Mouse (Mus musculus): ENCODE results near the gene Ikbip.

Gene Ikbip

DNA sequence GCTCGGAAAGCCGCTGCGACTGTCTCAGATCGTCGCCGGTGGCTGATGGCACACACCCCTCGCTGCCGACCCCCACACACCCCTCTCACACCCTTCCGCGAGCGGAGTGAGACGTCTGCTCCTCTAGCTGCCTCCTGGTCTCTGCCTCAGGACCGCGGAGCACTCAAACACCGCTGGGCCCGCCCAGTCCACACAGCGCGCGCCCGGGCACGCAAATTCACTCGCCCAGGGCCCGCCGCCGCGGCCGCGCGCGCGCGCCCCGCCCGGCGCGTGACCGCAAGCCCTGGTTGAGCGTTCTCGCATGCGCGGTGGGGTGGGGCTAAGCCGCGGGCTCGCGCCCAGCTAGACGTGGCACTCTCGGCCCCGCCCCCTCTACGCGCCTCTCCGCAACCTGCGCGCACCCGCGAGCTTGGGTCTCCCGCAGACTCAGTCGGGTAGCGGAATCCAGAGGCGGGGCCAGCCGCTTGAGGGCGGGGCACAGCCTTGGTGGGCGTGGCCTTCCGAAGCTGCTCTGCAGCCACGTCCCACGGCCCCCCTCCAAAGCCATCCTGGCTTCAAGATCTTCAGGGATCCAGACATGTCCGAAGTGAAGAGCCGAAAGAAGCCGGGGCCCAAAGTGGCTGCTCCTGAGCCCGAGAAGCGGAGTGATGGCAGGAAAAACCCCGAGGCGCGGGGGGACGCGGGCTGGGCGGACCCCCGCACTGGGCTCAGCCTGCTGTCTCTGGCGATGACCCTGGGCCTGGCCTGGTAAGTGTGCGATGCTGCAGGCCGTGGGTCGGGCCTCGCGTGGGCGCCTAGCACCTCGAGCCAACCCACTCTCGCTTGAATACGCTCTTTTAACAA, at the start of gene Ikbip, which contains the start of gene Apaf1:
TSS of gene Ikbip (plus strand) at position 391 of the 843 bp plus-strand sequence.
TSS of gene Apaf1 (minus strand) at position 221 of the 843 bp plus-strand sequence.
- DNase-seq (ENCODE audit: low spot score in 2 of 2) = peak; percentile 98 to 100

DNA sequence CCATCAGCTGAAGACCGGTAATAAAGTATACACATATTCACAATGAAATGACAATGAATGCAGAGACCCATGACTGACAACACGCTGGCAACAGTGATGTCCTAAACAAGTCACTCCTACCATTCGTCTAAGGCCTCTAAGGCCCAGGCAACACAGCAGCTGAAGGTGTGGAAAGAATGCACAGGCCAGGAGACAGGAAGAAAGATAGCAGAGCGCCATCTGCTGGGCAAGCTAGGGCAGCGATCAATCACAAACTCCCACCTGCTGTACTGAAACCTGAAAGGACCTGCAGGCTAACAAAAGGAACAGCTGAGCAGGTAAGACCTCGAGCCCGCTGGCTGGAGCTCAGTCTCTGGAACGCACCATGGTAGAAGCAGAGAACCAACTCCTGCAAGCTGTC, 48.8 kb upstream of the Ikbip start:
- DNase-seq (ENCODE audit: low spot score in 2 of 2) = peak; percentile 43 to 52

- DNase-seq (ENCODE audit: low spot score in 2 of 2) = no peak
Measured at GRCm38 (mm10) chr10:91049696-91050095, 33.0 kb upstream of the Ikbip start.

- DNase-seq (ENCODE audit: low spot score in 2 of 2) = no peak
Measured at GRCm38 (mm10) chr10:91051156-91051555, 31.6 kb upstream of the Ikbip start.

- no peak for DNase-seq (ENCODE audit: low spot score in 2 of 2)
Measured at GRCm38 (mm10) chr10:91052734-91053133, 30.0 kb upstream of the Ikbip start.

DNA sequence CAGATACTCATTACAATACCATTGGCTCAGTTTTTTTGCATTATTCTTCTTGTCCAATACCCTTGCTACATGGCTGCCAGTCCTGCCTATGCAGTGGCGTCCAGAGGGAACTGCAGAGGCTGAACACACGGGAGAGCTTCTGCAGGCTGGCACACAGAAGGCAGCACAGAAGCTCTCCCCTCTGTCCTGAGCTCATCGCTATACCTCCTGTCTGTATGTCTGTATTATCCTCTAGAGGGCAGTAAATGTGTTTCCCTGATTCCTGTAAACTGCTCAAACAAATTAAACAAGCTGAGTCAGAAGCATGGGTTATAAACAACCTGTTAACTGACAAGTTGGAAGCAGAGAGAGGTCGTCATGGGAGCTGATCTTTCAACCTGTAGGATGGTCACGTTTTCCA, 22.0 kb upstream of the Ikbip start:
- no peak for DNase-seq (ENCODE audit: low spot score in 2 of 2)

DNA sequence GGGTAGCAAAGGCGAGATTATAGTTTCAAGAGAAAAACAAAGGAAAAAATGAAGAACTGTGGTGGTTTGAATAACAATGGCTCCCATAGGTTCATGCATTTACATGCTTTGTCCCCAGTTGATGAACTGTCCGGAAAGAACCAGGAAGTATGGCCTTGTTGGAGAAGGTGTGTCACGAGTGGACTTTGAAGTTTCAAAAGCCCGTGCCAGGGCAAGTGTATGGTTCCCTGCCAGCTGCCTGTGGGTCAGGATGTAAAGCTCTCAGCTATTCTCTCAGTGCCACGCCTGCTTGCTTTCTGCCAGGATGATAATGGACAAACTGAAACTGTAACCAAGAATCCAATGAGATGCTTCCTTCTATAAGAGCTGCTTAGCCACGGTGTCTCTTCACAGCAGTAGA, 20.4 kb upstream of the Ikbip start:
- DNase-seq (ENCODE audit: low spot score in 2 of 2) = no peak

- DNase-seq (ENCODE audit: low spot score in 2 of 2) = no peak
Measured at GRCm38 (mm10) chr10:91071768-91072167, 11.0 kb upstream of the Ikbip start.

DNA sequence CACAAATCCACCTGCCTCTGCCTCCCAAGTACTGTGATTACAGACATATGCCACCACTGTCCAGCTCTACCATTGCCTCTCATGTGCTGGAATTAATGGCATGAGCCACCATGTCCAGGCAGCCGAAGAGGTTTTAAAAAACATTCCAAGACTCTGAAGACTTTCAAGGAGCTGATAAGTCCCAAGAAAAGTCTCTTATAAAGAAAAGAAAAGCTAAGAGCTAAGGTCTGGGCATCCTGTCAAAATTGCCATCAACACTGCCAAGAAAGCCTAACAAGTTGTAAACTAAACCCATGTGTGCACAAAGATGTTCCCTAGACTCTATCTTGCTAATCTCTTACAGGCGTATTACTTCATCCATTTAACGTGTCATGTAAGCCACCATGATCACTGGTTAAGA, 9.4 kb upstream of the Ikbip start:
- DNase-seq (ENCODE audit: low spot score in 2 of 2) = no peak

DNA sequence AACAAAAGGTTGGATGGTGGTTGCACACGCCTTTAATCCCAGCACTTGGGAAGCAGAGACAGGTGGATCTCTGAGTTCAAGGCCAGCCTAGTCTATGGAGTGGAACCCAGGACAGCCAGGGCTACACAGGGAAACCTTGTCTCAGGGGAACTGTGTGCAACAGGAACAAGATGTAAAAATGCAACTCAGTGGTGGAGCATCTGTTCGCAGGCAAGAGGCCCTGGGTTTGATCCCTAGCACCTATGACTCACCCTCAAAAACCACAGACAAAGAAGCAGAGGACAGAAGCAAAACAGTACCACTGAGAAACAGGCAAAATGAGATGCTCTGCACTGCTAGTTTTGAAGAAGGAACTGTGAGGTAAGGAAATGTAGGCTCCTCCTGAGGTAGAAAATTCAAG, 6.1 kb upstream of the Ikbip start:
- no peak for DNase-seq (ENCODE audit: low spot score in 2 of 2)

GRCm38 (mm10) chr10:91080540-91080939, 2.2 kb upstream of the Ikbip start:
- DNase-seq (ENCODE audit: low spot score in 2 of 2) = no peak

- no peak for DNase-seq (ENCODE audit: low spot score in 2 of 2)
Measured at GRCm38 (mm10) chr10:91081959-91082507, 707 bp upstream of the Ikbip start.

GRCm38 (mm10) chr10:91083393-91083927, 720 bp downstream of the Ikbip start:
- no peak for DNase-seq (ENCODE audit: low spot score in 2 of 2)

DNA sequence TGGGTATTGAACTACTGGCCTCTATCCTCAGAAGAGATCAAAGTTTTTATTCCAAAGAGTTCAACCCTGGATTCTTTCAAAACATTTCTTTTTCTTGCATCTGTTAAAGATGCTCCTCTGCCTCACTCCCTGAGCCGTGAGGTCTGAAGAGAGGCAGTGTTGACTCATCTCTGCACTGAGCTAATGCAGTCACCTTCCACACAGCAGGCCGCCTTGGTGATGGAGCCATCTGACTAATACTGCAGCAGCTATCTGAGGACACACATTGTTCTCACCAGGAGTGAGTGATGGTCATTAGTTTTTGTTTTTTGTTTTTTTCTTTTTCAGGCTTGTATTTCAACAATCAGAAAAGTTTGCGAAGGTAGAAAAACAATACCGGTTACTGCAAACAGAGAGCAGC, 10.1 kb downstream of the Ikbip start:
- DNase-seq (ENCODE audit: low spot score in 2 of 2) = no peak

DNA sequence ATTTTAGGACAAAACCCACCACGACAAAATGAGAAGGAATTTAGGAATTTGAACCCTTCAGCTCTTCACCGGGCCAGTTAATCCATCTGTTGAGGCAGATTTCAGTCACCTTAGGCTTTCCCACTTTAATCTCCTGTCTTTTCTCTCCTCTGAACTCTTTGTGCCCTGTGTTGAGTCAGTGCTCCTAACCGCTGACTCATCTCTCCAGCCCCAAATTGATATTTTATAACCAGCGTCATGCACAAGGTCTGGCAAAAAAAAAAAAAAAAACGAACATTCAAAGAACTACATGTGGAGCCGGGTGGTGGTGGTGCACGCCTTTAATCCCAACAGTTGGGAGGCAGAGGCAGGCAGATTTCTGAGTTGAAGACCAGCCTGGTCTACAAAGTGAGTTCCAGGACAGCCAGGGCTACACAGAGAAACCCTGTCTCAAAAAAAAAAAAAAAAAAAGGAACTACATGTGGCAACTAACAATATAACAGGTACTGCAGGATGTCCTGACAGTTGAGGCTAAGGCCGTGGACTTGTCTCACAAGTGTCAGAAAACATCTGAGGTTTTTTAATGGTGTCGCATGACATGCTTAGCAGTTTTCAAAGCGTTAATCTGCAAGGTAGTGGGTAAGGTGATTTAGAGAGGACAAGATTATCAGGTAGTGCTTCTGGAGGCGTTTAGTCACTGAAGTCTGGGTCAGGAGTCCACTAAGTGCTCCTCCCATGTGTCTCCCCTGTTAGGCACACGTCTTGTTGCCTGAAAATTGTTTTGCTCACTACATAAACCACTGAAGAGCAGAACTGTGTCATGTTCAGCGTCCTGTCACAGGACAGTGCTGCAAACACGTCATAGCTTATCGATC, 11.7 kb downstream of the Ikbip start:
- DNase-seq (ENCODE audit: low spot score in 2 of 2) = no peak

DNA sequence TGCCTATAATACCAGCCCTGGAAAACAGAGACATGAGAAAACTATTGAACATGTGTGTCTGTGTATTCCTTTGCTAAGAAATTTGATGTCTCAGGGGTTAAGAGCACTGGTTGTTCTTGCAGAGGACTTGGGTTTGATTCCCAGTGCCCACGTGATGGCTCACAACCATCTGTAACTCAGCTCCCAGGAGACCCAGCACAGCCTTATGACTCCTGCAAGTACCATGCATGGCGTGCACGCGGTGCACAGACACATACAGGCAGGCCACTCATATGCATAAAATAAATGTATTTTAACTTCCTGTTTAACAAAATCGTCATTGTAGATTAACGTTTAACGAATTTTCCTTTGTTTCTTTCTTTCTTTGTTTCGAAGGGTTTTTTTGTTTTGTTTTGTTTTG, 15.3 kb downstream of the Ikbip start:
- no peak for DNase-seq (ENCODE audit: low spot score in 2 of 2)

DNA sequence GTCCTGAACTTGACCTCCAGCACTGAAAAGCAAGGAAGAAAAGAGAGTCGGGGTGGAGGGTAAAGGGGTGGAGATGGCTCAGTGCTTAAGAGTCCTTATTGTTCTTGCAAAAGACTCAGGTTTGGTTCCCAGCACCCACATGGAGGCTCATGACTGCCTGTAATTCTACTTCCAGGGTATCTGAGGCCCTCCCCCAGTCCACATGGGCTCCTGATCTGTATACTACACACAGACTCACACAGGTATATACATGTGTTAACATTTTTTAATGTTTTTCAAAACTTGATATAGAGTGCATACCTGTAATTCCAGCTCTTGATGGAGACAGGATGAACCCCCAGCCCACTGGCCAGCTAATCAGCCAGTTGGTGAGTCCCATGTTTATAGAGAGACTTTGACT, 17.4 kb downstream of the Ikbip start:
- no peak for DNase-seq (ENCODE audit: low spot score in 2 of 2)

- DNase-seq (ENCODE audit: low spot score in 2 of 2) = no peak
Measured at GRCm38 (mm10) chr10:91101936-91102335, 19.2 kb downstream of the Ikbip start.

GRCm38 (mm10) chr10:91102799-91103590, 20.3 kb downstream of the Ikbip start:
- DNase-seq (ENCODE audit: low spot score in 2 of 2) = no peak

DNA sequence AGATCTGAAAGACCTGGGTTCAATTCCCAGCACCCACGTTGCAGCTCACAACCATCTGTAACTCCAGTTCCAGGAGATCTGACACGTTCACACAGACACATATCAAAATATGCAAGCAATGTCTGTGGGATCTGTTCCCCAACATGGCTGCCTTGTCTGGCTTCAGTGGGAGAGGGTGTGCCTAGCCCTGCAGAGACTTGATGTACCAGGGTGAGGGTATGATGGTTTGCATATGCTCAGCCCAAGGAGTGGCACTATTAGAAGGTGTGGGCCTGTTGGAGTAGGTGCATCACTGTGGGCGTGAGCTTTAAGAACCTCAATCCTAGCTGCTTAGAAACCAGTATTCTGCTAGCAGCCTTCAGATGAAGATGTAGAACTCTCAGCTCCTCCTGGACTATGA, 23.2 kb downstream of the Ikbip start:
- no peak for DNase-seq (ENCODE audit: low spot score in 2 of 2)

GRCm38 (mm10) chr10:91109841-91110240, 27.1 kb downstream of the Ikbip start:
- DNase-seq (ENCODE audit: low spot score in 2 of 2) = no peak
